Mouse (Mus musculus) heart, postnatal 14 days (tissue): Measurements from ENCODE around the gene Fbxo5. TPM values are rescaled to one million over a fixed set of nuclear protein-coding genes. Genes with fewer than 3 reads are reported as not detected.

Experiments
- DNase-seq, 2 experiments: peaks; one replicate each; pipeline ENCODE4 v3.0.0; 2021 to 2022
- intact Hi-C: fragments of 180-260 bp; cut with DNase I; formaldehyde crosslinking; loops from one replicate; pipeline ENCODE4 v1.15.1; 2025
- total RNA-seq, 2 experiments: library from RNA; stranded (reverse); gene quantifications; 2 replicates each; pipeline ENCODE4 v1.2.3; 2021

The Fbxo5 gene
- total RNA-seq, 2 experiments from 2014 or later, result 2.1 to 4.0 TPM

DNA sequence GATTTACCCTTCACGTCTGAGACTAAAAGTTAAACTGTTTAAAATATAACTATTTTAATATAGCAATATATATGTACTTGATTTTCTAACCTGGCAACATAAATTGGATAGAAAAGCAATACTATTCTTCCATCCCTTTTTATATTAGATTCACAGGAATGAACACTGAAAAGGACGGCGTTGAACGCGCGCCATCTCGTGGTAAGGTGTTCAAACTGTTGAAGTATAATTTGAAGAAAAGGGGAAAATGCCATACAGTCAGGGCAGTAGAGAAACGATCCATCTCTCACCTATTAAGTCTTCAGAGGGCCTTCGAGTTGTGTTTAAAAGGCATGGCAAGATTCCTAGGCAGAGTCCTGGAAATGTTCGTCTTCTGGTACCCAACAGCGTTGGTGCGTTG, 14.7 kb downstream of the Fbxo5 start:
- DNase-seq, result peak; percentile 40 to 61
- intact Hi-C loops, result loop anchor here (10.0 kb wide), 1 partner anchor 476 kb away; no protein-coding TSS in a partner anchor

- DNase-seq, result peak in 1 of 2 experiments; percentile 30
- intact Hi-C loops, result loop anchor here (5.0 to 10.0 kb wide), 2 partner anchors 150 to 302 kb away; partner anchors contain the start of gene Vip
These were observed 18.5 kb downstream of the Fbxo5 start for GRCm38 (mm10) chr10:5786923-5787322.

Other genes starting within 250 kb of the Fbxo5 start
- gene Myct1, start 211.8 kb downstream of the Fbxo5 start, total RNA-seq, result 10 to 100 TPM; 17.8 to 19.7 TPM
- not detected for gene Vip, start 166.4 kb downstream of the Fbxo5 start, total RNA-seq
- 10 to 100 TPM in 1 of 2 experiments, 1 to 10 TPM in 1; 7.7 to 10.5 TPM for gene Mtrf1l, start 18.3 kb upstream of the Fbxo5 start, total RNA-seq
- gene Rgs17, start 116.8 kb upstream of the Fbxo5 start, total RNA-seq, result under 1 TPM; 0.88 to 0.98 TPM